Mouse (Mus musculus): Measurements from ENCODE around the gene Fzd10.

Gene Fzd10

DNA sequence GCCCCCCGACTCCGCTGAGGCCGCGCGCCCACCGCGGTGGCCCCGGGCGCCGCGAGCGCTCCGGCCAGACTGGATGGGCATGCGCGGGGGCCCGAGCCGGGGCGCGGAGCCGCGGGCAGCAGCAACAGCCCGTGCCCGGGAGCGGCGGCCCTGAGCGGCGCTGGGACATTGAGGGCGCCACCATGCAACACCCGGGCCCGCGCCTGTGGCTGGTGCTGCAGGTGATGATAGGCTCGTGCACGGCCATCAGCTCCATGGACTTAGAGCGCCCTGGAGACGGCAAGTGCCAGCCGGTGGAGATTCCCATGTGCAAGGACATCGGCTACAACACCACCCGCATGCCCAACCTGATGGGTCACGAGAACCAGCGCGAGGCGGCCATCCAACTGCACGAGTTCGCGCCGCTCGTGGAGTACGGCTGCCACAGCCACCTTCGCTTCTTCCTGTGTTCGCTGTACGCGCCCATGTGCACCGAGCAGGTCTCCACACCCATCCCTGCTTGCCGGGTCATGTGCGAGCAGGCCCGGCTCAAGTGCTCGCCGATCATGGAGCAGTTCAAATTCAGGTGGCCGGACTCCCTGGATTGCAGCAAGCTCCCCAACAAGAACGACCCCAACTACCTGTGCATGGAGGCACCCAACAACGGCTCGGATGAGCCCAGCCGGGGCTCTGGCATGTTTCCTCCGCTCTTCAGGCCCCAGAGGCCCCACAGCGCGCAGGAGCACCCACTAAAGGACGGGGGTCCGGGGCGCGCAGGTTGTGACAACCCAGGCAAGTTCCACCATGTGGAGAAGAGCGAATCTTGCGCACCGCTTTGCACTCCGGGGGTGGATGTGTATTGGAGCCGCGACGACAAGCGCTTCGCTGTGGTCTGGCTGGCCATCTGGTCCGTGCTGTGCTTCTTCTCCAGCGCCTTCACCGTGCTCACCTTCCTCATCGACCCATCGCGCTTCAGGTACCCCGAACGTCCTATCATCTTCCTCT, 684 bp downstream of the Fzd10 start:
- no peak for DNase-seq (ENCODE audit: low read depth)

DNA sequence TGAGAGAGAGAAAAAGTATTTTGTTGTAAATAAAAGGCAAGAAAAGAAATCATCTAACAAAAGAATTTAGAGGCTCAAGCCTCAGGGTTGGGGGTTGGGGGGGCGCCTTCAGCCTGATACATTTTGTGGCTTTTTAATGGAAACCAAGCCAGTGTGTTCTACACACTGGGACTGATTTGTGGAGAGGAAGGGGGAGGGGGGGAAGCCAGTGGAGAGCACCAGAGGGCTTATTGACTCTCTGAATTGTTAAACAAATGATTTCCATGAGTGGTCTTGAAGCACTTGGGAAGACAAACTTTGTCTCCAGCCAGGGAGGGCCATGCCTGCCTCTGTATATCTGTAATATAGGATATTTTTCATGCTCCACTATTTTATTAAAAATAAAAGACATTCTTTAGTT, 3.0 kb downstream of the Fzd10 start:
- no peak for DNase-seq (ENCODE audit: low read depth)

DNA sequence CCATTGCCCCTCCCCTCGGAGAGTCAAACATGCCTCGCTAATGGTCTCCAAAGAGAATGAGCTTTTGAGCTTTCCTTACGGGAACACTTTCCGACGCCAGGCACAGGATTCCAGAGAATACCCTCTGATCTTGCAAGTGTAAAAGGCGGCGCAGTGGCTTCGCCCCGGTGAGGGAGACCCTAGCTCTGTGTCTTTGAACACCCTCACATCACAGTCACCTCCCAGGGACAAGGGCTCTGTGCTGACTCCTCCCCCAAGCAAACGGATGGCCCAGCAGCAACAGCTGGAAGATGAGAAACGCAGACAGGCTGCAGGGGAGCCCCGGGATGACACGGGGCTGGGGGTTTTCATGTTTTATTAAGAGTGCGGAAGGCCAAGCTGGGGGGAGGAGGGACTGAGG, 6.0 kb downstream of the Fzd10 start:
- DNase-seq (ENCODE audit: low read depth), result no peak

GRCm38 (mm10) chr5:128609091-128609490, 8.4 kb downstream of the Fzd10 start:
- DNase-seq (ENCODE audit: low read depth), result no peak

GRCm38 (mm10) chr5:128617621-128618020, 17.0 kb downstream of the Fzd10 start:
- no peak for DNase-seq (ENCODE audit: low read depth)

- no peak for DNase-seq (ENCODE audit: low read depth)
Measured at GRCm38 (mm10) chr5:128619987-128620386, 19.3 kb downstream of the Fzd10 start.

GRCm38 (mm10) chr5:128620408-128620807, 19.8 kb downstream of the Fzd10 start:
- DNase-seq (ENCODE audit: low read depth), result no peak

DNA sequence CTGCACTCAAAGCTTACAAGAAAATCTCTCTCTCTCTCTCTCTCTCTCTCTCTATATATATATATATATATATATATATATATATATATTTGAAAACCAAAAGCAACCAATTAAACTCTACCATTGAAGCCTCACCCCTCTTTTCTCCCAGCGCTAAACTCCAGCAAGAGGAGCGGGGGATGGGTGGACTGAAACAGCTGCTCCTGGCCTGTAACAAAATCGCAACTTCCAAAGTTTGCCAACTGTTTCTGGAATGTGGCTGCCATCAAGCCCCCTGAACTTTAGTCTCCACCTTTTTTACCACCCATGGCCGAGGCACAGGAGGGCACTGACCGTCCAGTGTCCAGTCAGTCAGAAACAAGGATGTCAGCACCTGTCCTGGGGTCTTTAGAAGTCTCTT, 27.1 kb downstream of the Fzd10 start:
- DNase-seq (ENCODE audit: low read depth), result no peak

DNA sequence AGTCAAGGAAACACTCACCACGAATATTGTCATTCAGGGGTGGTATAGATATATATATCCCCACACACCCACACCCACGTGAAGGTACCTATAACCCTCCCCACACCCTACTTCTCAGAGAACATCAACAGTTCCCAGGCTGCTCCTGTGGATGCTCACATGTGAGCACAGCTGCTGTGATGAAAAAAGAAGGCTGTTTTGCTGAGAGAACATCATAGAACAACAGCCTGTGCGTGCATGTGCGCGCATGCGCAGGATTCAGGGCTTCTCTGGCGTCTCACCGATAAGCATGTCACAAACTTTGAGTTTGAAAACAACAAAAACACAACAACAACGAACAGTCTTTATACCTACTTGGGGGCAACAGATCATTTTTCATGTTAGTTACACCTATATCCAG, 36.0 kb downstream of the Fzd10 start:
- DNase-seq (ENCODE audit: low read depth), result no peak

- DNase-seq (ENCODE audit: low read depth), result no peak
Measured at GRCm38 (mm10) chr5:128637071-128638015, 36.7 kb downstream of the Fzd10 start.

DNA sequence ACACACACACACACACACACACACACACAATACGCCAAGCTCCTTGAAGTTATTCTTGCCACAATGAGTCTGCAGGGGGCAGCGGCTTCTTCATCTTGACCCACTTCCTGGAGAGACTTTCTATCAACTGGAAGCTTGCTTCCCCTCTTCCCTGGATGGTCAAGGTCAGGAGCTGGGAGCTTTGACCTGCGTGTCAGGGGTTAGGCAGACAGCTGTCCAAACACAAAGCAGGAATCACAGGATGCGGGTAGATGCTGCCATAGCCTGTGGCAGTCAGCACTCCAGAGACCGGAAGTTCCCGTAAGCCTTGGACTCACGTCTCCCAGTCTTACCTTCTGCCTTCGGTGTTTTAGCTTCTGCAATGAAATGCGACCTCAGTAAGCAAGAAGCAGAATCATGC, 38.1 kb downstream of the Fzd10 start:
- DNase-seq (ENCODE audit: low read depth), result no peak

DNA sequence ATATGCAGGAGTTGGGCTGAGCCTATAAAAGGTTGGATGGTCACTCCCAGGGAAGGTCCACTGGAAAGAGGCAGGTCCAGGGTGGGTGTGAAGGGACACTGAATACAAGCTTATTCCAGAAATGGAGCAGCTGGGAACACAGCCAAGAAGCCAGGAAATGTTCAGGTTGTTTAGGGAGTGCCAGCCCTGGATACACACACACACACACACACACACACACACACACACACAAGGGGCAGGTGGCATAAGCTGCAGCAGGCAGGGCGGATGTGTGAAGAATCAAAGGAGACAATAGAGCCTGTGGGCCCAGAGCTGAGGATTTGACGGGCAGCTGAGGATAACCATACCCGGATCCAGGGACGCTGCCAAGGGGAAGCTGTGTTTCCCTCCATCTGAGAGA, 42.4 kb downstream of the Fzd10 start:
- DNase-seq (ENCODE audit: low read depth), result no peak

DNA sequence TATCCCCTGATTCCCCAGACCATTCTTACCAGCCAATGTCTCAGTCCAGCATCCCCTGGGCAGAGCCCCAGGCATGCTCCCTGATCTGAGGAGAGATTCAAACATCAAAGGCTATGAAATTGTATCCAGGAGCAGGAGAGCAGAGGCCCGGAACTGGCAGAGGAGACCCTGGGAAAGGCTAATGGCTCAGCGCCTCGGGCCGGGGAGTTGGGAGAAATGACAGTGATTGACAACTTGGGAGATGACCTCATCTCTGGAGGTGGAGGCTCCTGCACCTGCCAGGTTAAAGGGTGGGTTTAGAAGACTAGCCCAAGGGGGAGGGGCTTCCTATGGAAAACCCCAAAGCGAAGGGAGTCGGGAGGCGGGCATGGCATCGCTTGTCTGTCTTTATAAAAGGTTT, 45.1 kb downstream of the Fzd10 start:
- DNase-seq (ENCODE audit: low read depth), result no peak

DNA sequence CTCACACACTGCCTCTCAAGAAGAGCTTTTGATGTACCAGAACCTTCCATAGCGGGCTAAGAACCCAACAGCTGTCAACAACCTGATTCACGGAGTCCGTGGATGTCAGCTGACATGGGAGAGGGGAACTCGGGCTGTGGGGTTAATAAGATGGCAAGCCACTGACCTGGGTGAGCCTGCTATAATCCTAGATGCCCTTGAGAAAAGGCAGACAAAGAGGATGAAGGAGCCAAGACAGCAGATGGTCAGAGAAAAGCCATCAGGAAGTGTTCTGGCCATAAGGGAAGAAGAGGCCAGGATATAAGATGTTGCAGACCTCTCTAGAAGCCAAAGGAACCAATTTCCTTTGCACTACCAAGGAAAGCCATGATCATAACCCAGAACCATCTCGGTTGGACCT, 45.6 kb downstream of the Fzd10 start:
- DNase-seq (ENCODE audit: low read depth), result no peak

- no peak for DNase-seq (ENCODE audit: low read depth)
Measured at GRCm38 (mm10) chr5:128647221-128647730, 46.6 kb downstream of the Fzd10 start.

GRCm38 (mm10) chr5:128649336-128649897, 48.8 kb downstream of the Fzd10 start:
- no peak for DNase-seq (ENCODE audit: low read depth)
